In genomic region chr13:104295472-104295871, GRCm38 (mm10) we compare ENCODE assay signal across 16 mouse cellular contexts.
"Had no signal": no experiment of that assay in that cellular context is flagged by ENCODE, and none has a peak within 500 bp of the region (broad histone marks: within the 10 kb centered on the region; RNA-seq: fewer than 3 reads in every experiment).

No protein-coding gene starts in this region.

- ATAC-seq: hindbrain, postnatal 0 days; intestine, embryonic 16.5 days; liver, embryonic 12.5 days had no signal

- DNase-seq: gastrocnemius, adult 2 months; gastrocnemius, postnatal 10 days; gastrocnemius, postnatal 25 days; heart, adult 18-20 months; heart, postnatal 14 days; heart, postnatal 36 days; kidney, adult 11 months; kidney, adult 2 months; kidney, adult 9 months; kidney, postnatal 10 days; kidney, postnatal 25 days; kidney, postnatal 4 days; left cerebral cortex, postnatal 4 days had no signal
